Mouse (Mus musculus) adrenal gland, postnatal 4 days (tissue): Measurements from ENCODE around the gene Zfp704. TPM values are rescaled to one million over a fixed set of nuclear protein-coding genes. Genes with fewer than 3 reads are reported as not detected.
"Not testable (repeated sequence)": the region's sequence is repeated elsewhere in the genome, so short reads cannot be mapped to it uniquely, and the experiment has no call there.

Experiments used
- DNase-seq, 2 experiments: peaks; one replicate each; pipeline ENCODE4 v3.0.0; 2021 to 2022; ENCODE audit warnings: low spot score in 2 of 2, mixed read lengths in 2 of 2
- total RNA-seq, 2 experiments: library from RNA; stranded (reverse); gene quantifications; 2 replicates each; pipeline ENCODE4 v1.2.3; 2021

Zfp704 gene
- total RNA-seq, 2 experiments from 2014 or later = 29.1 to 34.6 TPM

DNA sequence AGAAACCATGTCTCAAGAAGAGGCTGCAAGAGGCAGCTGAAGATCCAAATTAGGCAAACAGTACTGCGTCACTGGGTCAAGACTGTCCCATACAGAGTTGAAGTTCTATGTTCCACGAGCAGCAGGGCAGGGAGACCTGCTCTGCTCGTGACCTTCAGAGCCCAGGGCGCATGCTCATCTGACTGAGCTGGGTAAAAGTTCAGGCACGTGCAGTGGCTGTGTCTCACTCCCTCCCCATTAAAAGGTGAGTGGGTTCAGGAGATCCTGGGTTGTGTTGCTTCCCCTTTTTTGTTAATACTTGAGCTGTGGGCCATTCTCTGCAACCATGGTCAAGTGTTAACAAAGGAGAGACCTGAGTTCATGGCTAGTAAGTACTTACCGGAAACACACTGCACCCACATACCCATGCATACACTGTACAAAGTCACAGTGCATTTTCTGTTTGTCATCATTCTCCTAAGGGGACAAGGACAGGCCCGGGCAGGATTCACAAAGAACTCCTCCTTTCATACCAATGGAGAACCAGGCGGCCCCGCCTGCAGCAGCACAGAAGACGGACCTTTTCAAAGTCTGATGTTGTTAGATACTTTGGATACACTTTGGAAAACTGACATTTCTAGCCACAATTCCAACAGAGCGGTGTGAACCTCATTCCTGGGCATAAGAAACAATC is 10.0 kb downstream of the Zfp704 start:
- DNase-seq = no peak

DNA sequence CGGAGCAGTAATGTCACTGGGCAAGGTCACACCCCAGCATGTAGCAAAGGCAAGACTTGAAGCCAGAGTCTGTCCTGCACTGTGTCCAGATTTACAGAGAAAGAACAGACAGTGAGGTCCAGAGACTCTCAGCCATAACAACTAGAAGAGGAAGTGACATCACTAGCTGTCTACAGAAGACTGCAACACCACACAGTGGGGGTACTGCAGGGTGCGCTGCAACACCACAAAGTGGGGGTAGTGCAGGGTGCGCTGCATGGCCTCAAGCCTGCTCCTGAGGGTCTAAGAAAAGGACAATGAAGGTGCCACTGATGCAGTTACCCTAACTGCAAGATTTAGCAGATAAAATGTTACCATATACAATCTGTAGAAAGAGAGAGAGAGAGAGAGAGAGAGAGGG is 11.8 kb downstream of the Zfp704 start:
- DNase-seq = no peak

GRCm38 (mm10) chr3:9594457-9594856 is 15.4 kb downstream of the Zfp704 start:
- DNase-seq = no peak

DNA sequence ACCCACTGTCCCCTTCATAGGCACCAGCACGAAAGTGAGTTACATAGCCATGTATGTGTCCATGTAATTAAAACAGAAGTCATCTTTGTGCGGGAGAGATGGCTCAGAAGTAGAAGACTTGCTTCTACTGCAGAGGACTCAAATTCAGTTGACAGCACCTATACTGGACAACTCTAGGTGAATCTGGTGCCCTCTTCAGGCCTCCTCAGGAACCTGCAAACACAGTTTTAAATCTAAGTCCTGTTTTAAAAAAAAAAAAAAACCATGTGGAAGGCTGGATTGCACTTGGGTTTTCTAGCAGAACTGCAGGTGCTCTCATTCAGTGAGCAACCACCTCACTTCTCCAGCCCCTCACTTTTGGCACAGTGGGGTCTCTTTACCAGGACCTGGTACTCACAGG is 16.1 kb downstream of the Zfp704 start:
- DNase-seq = no peak

- DNase-seq = no peak
Measured at GRCm38 (mm10) chr3:9591416-9592110, 18.3 kb downstream of the Zfp704 start.

GRCm38 (mm10) chr3:9588635-9589034 is 21.2 kb downstream of the Zfp704 start:
- no peak for DNase-seq

GRCm38 (mm10) chr3:9587304-9587703 is 22.6 kb downstream of the Zfp704 start:
- DNase-seq = no peak

DNA sequence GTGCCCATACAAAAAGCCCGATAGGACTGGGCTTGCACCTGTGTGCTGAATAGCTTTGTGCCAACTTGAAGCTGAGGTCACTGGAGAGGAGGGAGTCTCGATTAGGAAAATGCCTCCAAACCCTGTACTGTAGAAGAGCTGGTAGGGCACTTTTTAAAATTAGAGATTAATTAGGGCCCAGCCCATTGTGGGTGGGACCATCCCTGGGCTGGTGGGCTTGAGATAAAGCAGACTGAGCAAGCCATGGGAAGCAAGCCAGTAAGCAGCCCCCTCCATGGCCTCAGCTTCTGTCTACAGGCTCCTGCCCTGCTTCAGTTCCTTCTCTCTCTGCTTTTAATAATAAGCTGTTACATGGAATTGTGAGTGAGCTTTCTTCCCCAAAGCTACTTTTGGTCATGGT is 26.4 kb downstream of the Zfp704 start:
- DNase-seq = no peak

- no peak for DNase-seq
Measured at GRCm38 (mm10) chr3:9580952-9581798, 28.7 kb downstream of the Zfp704 start.

DNA sequence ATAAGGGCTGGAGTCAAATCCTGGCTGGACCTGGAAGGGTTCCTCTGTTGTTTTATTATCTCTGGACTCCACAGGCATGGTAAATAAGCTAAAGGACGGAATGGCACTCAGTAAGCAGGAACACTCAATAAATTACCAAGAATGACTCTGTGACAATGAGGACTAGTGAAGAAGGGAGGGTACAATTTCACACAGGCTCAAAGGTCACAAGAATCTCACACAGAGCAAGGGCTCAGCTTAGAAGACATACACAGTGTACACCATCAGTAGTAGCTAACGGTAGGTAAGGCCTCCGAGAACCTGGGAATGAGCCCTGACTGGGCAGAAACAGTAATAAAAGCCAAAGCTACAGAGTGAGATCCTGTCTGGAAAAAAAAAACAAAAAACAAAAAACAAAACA is 29.8 kb downstream of the Zfp704 start:
- DNase-seq = no peak

DNA sequence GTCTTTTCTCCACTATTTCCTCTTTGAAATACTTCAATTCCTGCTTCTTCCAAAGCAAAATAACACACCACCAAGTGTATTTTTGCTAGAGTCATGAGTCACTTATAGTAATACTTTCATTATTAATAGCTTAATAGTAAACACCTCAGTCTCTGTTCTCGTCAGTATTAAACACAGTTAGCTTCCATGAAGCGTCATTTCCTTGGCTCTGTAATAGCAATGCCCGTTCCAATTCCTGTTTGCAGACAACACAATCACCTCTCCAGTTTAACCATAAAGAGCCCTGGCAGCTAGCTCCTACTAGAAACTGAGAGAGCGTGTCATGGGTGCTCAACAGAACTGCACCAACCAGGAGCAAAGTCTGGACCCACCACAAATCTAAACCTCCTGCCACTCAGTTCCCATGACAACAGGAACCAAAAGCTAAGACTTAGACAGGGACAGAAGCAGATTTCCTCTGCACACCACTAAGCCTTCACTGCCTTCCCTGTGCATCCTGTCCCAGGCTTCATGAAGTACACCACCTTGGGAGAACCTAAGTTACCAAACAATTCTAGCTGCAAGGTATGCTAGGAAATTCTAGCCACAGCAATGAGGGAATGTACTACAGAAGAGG is 30.7 kb downstream of the Zfp704 start:
- DNase-seq = no peak

- no peak for DNase-seq
Measured at GRCm38 (mm10) chr3:9576872-9577271, 33.0 kb downstream of the Zfp704 start.

- DNase-seq = no peak
Measured at GRCm38 (mm10) chr3:9574305-9574704, 35.6 kb downstream of the Zfp704 start.

- no peak for DNase-seq
Measured at GRCm38 (mm10) chr3:9573581-9573980, 36.3 kb downstream of the Zfp704 start.

DNA sequence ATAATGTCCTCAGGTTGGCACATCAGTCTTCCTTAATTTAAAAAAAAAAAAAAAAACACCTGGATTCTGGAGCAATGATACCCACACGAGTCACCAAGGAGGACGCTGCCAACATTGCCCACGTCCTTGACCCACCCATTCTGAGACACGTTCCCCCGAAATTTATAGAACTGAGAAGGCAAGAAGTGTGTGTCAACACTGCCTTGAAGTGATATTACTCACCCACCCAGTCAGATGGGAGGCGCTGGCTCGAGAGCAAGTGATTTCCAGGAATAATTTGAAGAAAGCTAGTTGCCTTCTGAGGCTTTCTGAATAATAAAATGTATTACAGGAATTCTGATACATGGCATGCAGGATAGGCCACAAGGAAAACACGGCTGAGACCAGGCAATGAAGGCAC is 37.6 kb downstream of the Zfp704 start:
- DNase-seq = no peak

GRCm38 (mm10) chr3:9570782-9571181 is 39.1 kb downstream of the Zfp704 start:
- DNase-seq = no peak

- not testable (repeated sequence) for DNase-seq
Measured at GRCm38 (mm10) chr3:9569706-9570105, 40.2 kb downstream of the Zfp704 start.

DNA sequence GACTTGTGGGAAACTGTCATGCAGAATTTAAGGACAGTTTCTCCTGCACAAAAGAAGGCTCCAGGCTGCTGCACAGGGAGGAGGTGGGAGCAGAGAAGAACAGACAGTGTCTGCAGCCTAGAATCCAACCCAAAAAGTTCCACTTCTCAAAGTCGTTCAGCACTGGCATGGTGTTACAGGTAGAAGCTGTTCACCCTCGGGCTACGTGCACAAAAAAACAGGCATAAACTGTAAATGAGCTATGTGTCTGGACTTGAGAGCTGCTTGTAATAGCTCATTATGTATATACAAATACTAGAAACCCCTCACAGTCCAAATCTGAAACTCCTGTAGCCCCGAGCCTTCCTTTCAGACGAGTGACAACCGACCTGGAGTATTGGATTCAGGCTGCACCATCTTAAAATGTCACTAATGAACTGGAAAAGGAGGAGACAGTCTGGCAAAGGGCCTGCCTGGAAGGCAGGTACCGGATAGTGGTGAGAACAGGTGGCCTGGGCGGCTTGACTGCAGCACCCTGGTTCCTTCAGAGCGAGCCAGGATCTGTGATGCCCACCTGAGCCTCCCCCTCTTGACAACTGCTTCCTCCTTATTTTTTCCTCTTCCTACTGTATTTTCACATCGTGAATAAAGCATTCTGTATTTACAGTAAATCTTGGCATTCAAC is 41.2 kb downstream of the Zfp704 start:
- no peak for DNase-seq

DNA sequence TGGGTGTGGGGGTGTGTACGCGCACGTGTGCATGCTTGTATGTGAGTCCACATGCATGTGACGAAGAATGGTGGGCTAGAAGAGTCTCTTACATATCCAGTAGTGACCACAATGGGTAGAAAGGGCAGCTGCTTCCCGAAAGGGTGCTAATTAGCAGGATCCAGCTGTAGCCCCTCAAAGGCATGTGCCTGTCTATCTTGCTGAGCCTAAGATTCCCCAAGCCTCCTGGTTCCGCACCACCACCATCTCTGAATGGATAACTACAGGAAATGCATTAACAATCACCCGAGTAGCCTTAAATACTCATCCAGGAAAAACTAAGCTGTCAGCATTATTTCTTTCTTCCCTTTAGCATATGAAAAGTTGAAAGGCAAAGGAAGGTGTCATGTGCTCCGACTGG is 41.9 kb downstream of the Zfp704 start:
- no peak for DNase-seq

- no peak for DNase-seq
Measured at GRCm38 (mm10) chr3:9566831-9567230, 43.1 kb downstream of the Zfp704 start.

- no peak for DNase-seq
Measured at GRCm38 (mm10) chr3:9563562-9563961, 46.3 kb downstream of the Zfp704 start.
